Mouse (Mus musculus) ES-Bruce4 (cell line): Measurements from ENCODE around the gene Fabp7. TPM values are rescaled to one million over a fixed set of nuclear protein-coding genes. Genes with fewer than 3 reads are reported as not detected.

Source experiments
- H3K27ac ChIP-seq: 2 replicates; pipeline ENCODE4 v1.5.1; 2012; ENCODE audit warnings: low read length, inconsistent platforms; ENCODE audit not compliant: insufficient read depth
- H3K27me3 ChIP-seq: 2 replicates; pipeline ENCODE4 v1.6.1; 2012; ENCODE audit warnings: mild to moderate bottlenecking, low read length, inconsistent platforms; ENCODE audit not compliant: control insufficient read depth, poor library complexity, insufficient read depth, severe bottlenecking
- H3K36me3 ChIP-seq: 2 replicates; pipeline ENCODE4 v1.6.1; 2012; ENCODE audit warnings: inconsistent platforms, mild to moderate bottlenecking, low read length, moderate library complexity; ENCODE audit not compliant: control insufficient read depth, poor library complexity, insufficient read depth, severe bottlenecking
- H3K4me1 ChIP-seq: one replicate; pipeline ENCODE4 v1.8.1; 2011; ENCODE audit warnings: low read length; ENCODE audit not compliant: control insufficient read depth, insufficient read depth
- H3K4me3 ChIP-seq: 2 replicates; pipeline ENCODE4 v1.5.1; 2011; ENCODE audit warnings: low read depth, mild to moderate bottlenecking, low read length
- H3K9ac ChIP-seq: 2 replicates; pipeline ENCODE4 v1.6.1; 2012; ENCODE audit warnings: low read depth, mild to moderate bottlenecking, inconsistent platforms; ENCODE audit not compliant: poor library complexity, severe bottlenecking
- H3K9me3 ChIP-seq: replicated peaks from 2 replicates; pipeline ENCODE4 v1.6.1; 2012; ENCODE audit warnings: mild to moderate bottlenecking, low read length, inconsistent platforms; ENCODE audit not compliant: control insufficient read depth, poor library complexity, insufficient read depth, severe bottlenecking
- CTCF ChIP-seq: IDR thresholded peaks from one replicate; pipeline ENCODE4 v1.8.1; 2011; ENCODE audit warnings: low read depth, low read length
- EP300 ChIP-seq: IDR thresholded peaks from 2 replicates; pipeline ENCODE4 v1.6.1; 2011; ENCODE audit warnings: low read depth, low read length; ENCODE audit not compliant: insufficient read depth
- POLR2A ChIP-seq: IDR thresholded peaks from one replicate; pipeline ENCODE4 v1.8.1; 2011; ENCODE audit warnings: low read length; ENCODE audit not compliant: insufficient read depth
- polyA plus RNA-seq: library from polyadenylated mRNA; stranded (reverse); fragments of >200 nt; gene quantifications from 2 replicates; pipeline ENCODE4 v1.2.4, GENCODE M21; 2011; ENCODE audit warnings: low read depth; ENCODE audit not compliant: missing spikeins, insufficient read depth, insufficient read length

Fabp7 gene
- polyA plus RNA-seq, 1 experiment = not detected

- TF ChIP-seq EP300 (no peak), POLR2A (no peak), CTCF (no peak)
- Histone ChIP-seq H3K27me3 (no peaks in the 10 kb centered on the region), H3K9ac (no peak overlapping the region), H3K9me3 (no peaks in the 10 kb centered on the region), H3K27ac (no peak overlapping the region), H3K4me3 (no peak overlapping the region), H3K36me3 (no peaks in the 10 kb centered on the region), H3K4me1 (no peaks in the 10 kb centered on the region)
Observed at GRCm38 (mm10) chr10:57812161-57812856, 27.6 kb downstream of the Fabp7 start.

- TF ChIP-seq EP300 = no peak
- no peak for TF ChIP-seq POLR2A
- TF ChIP-seq CTCF = no peak
- no peak overlapping the region for H3K27ac ChIP-seq
- no peak overlapping the region for H3K4me3 ChIP-seq
Observed at GRCm38 (mm10) chr10:57814295-57814694, 29.6 kb downstream of the Fabp7 start.

DNA sequence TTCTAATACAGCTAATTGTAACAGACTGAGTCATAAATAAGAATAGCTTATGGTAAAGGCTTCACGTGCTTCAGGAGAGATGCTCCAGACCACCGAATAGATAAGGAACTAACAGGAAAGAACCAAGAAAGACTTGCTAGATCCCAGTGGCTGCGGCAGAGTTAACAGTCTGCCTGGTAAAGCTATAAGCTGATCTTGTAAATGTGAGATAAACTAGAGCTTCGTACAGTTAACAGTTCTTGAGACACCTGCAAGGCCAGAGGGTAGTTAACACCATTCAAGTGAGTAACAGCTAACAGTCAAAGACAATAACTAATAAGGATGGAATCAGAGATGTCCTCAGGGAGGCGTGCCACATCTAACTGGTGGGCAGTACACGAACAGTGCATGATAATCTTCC is 31.2 kb downstream of the Fabp7 start:
- H3K36me3 ChIP-seq = no peaks in the 10 kb centered on the region
- no peaks in the 10 kb centered on the region for H3K4me1 ChIP-seq
- no peak overlapping the region for H3K4me3 ChIP-seq
- no peak overlapping the region for H3K27ac ChIP-seq
- H3K27me3 ChIP-seq = no peaks in the 10 kb centered on the region
- H3K9ac ChIP-seq = no peak overlapping the region
- TF ChIP-seq POLR2A (no peak), CTCF (no peak), EP300 (no peak)
- no peaks in the 10 kb centered on the region for H3K9me3 ChIP-seq

More at GRCm38 (mm10) chr10:57814295-57814694, 29.6 kb downstream of the Fabp7 start:
- Histone ChIP-seq H3K4me1 (no peaks in the 10 kb centered on the region), H3K36me3 (no peaks in the 10 kb centered on the region), H3K27me3 (no peaks in the 10 kb centered on the region), H3K9me3 (no peaks in the 10 kb centered on the region), H3K9ac (no peak overlapping the region)

DNA sequence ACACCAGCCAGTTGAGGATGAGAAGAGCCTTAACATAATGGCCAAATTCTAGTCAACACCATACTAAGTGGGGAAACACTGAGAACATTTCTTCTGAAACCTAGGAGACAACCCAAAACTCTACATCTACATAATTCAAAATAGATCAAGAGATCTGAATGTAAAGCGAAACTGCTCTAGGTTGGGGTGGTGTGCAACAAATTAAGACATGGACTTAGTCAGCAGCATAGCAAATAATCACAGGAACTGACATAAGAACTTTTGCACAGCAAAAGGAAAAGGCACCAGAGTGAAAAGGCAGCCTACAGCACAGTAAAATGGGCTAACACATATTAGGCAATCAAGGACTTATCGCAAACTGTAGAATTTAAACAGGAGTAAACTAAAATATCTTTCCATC is 34.5 kb downstream of the Fabp7 start:
- H3K9ac ChIP-seq = no peak overlapping the region
- H3K9me3 ChIP-seq = no peaks in the 10 kb centered on the region
- no peaks in the 10 kb centered on the region for H3K4me1 ChIP-seq
- H3K27me3 ChIP-seq = no peaks in the 10 kb centered on the region
- TF ChIP-seq EP300 = no peak
- TF ChIP-seq CTCF = no peak
- TF ChIP-seq POLR2A = no peak
- no peak overlapping the region for H3K27ac ChIP-seq
- H3K36me3 ChIP-seq = no peaks in the 10 kb centered on the region
- no peak overlapping the region for H3K4me3 ChIP-seq

DNA sequence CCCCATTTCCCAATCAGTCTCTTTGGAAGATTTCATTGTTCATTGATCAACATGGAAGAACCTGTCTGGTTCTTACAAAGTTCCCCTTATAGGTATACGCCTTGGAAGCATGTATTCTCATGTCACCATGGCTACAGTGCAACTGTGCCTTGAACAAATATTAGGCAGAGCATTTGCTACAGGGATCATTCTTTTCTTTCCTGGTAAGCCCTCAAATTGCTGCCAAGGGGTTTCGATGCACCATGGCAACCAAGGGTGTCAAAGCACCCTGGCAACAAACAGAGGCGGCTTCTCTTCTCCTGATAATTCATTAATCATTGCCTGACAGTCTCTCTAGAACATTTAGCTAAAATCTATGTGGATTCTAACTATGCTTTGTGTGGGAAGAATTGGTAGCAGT is 37.8 kb downstream of the Fabp7 start:
- Histone ChIP-seq H3K27me3 (no peaks in the 10 kb centered on the region), H3K36me3 (no peaks in the 10 kb centered on the region), H3K4me1 (no peaks in the 10 kb centered on the region), H3K9me3 (no peaks in the 10 kb centered on the region), H3K27ac (no peak overlapping the region), H3K9ac (no peak overlapping the region), H3K4me3 (no peak overlapping the region)
- TF ChIP-seq CTCF = no peak
- TF ChIP-seq POLR2A = no peak
- TF ChIP-seq EP300 = no peak

DNA sequence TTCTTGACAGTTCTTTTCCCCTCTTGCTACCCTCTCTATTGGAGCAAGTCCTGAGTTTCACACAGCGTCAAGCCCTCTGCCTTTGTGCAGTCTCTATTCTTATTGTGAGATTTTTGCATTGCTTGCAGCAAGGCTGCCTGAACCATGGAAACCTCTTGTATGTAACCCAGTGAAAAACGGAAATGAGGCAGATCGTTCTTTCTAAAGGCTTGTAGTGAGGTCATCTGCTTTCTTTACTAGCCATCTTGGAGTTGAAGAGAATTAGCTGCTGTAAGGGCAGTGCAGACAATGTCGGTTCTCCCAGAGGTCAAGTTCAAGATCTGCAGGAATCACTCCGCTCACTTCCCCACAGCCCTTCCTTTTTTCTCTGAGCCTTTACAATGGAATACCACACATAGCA is 44.0 kb downstream of the Fabp7 start:
- Histone ChIP-seq H3K4me1 (no peaks in the 10 kb centered on the region), H3K9me3 (no peaks in the 10 kb centered on the region), H3K27me3 (no peaks in the 10 kb centered on the region), H3K4me3 (no peak overlapping the region), H3K27ac (no peak overlapping the region), H3K9ac (no peak overlapping the region), H3K36me3 (no peaks in the 10 kb centered on the region)
- TF ChIP-seq POLR2A (no peak), EP300 (no peak), CTCF (no peak)
